Mouse (Mus musculus) ES-E14 (cell line): ENCODE measurements at regions not wholly inside any gene's neighbourhood (a gene's known extent, or its start where the extent isn't known, plus 50 kb on each side); places are given as distances from the start of the nearest gene placed in this dataset.

Experiments
- DNase-seq: peaks from one replicate; pipeline ENCODE4 v3.0.0-alpha.2; 2013; ENCODE audit warnings: low read depth, low spot score
- H3K27ac ChIP-seq: 2 replicates; pipeline ENCODE4 v1.5.1; 2012; ENCODE audit warnings: low read depth, mild to moderate bottlenecking, low read length, moderate library complexity, mixed read lengths; ENCODE audit not compliant: poor library complexity, insufficient read depth, severe bottlenecking
- H3K36me3 ChIP-seq: 2 replicates; pipeline ENCODE4 v1.6.1; 2012; ENCODE audit warnings: mild to moderate bottlenecking, low read length, moderate library complexity, mixed read lengths; ENCODE audit not compliant: control insufficient read depth, poor library complexity, insufficient read depth, severe bottlenecking
- H3K4me1 ChIP-seq, 2 experiments: fragments of 150-350 bp in 1 of 2; sonication (generic) in 1 of 2; 2 replicates each; pipeline ENCODE4 v1.6.1; 2012; ENCODE audit warnings: low read length in 2 of 2, mild to moderate bottlenecking in 1 of 2, mixed read lengths in 1 of 2; ENCODE audit not compliant: control insufficient read depth in 2 of 2, insufficient read depth in 2 of 2, poor library complexity in 1 of 2
- H3K4me3 ChIP-seq, 2 experiments: fragments of 150-350 bp in 1 of 2; sonication (generic) in 1 of 2; 2 replicates each; pipeline ENCODE4 v1.5.1; 2012; ENCODE audit warnings: low read length in 2 of 2, low read depth in 1 of 2, mild to moderate bottlenecking in 1 of 2, mixed read lengths in 1 of 2; ENCODE audit not compliant: insufficient read depth in 1 of 2, poor library complexity in 1 of 2, severe bottlenecking in 1 of 2
- H3K9ac ChIP-seq: 2 replicates; pipeline ENCODE4 v1.6.1; 2012; ENCODE audit warnings: low read depth, mild to moderate bottlenecking, low read length, mixed read lengths; ENCODE audit not compliant: poor library complexity, insufficient read depth, severe bottlenecking
- H3K9me3 ChIP-seq: fragments of 150-350 bp; sonication (generic); 2 replicates; pipeline ENCODE4 v1.6.1; 2012; ENCODE audit warnings: low read depth, mild to moderate bottlenecking, low read length; ENCODE audit not compliant: control insufficient read depth, insufficient read depth
- CHD2 ChIP-seq: IDR thresholded peaks from 2 replicates; pipeline ENCODE4 v1.6.1; 2014; ENCODE audit warnings: mild to moderate bottlenecking, low read depth, low read length, inconsistent platforms
- HCFC1 ChIP-seq: IDR thresholded peaks from 2 replicates; pipeline ENCODE4 v1.6.1; 2012; ENCODE audit warnings: low read length, inconsistent platforms, borderline replicate concordance; ENCODE audit not compliant: insufficient read depth
- MAFK ChIP-seq: IDR thresholded peaks from 2 replicates; pipeline ENCODE4 v1.6.1; 2014; ENCODE audit warnings: mild to moderate bottlenecking, low read depth, low read length, inconsistent platforms; ENCODE audit not compliant: insufficient read depth
- ZC3H11A ChIP-seq: IDR thresholded peaks from 2 replicates; pipeline ENCODE4 v1.6.1; 2012; ENCODE audit warnings: low read depth, mild to moderate bottlenecking, inconsistent platforms, low read length, borderline replicate concordance
- ZNF384 ChIP-seq: IDR thresholded peaks from 2 replicates; pipeline ENCODE4 v1.6.1; 2012; ENCODE audit warnings: low read depth, low read length, inconsistent platforms
- in situ Hi-C, 2 experiments: fragments of 600-800 bp; cut with MboI; formaldehyde crosslinking; loops; one replicate each; pipeline ENCODE4 v1.15.1; 2025; ENCODE audit warnings: low sequenced_read_pairs in 2 of 2, inconsistent platforms in 1 of 2; ENCODE audit not compliant: unreplicated experiment in 2 of 2

DNA sequence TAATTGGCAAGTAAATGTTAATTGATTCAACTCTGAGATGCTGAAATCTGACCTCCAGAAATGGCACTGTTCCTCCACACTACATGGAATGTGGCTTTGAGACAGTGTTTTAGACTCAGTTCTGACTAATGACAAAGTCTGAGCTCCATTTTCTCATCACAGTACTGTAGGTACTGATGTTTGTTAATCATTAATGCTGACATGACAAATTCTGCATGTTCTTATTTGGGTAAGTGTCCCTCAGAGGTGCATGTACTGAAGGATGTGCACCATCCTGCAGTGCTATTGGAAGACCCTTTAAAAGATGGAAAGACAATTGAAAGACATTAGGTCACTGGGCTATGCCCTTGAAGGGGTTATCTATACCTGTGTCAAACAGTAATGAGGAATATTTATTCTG lies 222.1 kb upstream of the Gmds start:
- H3K9ac ChIP-seq = no peak overlapping the region
- H3K9me3 ChIP-seq = no peaks in the 10 kb centered on the region
- no peaks in the 10 kb centered on the region for H3K4me1 ChIP-seq
- no peaks in the 10 kb centered on the region for H3K36me3 ChIP-seq
- in situ Hi-C loops = no loop called here
- peak; percentile 84 for TF ChIP-seq MAFK
- TF ChIP-seq ZC3H11A = no peak
- H3K27ac ChIP-seq = no peak overlapping the region
- no peak for DNase-seq
- H3K4me3 ChIP-seq = no peak overlapping the region

DNA sequence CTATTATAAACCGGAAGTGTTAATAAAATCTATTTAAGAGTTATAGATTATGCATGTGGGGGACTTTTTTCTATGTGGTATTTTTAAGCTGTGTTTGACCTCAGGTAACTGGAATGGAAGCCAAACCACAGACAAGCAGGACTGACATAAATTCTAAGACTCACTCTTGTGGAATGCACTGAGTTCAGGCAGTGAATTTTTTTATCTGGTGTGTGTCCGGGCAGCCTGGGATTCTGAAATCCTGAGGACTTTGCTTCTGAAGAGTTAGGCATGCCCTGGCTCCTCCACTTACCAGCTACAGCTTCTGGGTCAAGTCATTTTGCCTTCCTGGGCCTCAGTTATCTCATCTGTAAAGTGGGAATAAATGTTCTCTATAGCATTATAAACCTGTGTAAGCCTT lies 217.9 kb upstream of the Gmds start:
- H3K9me3 ChIP-seq = no peaks in the 10 kb centered on the region
- H3K27ac ChIP-seq = no peak overlapping the region
- H3K4me3 ChIP-seq = no peak overlapping the region
- in situ Hi-C loops = no loop called here
- H3K4me1 ChIP-seq = no peaks in the 10 kb centered on the region
- H3K36me3 ChIP-seq = no peaks in the 10 kb centered on the region
- DNase-seq = no peak
- no peak overlapping the region for H3K9ac ChIP-seq
- TF ChIP-seq CHD2 = no peak
- no peak for TF ChIP-seq HCFC1
- TF ChIP-seq ZNF384 = no peak
- no peak for TF ChIP-seq MAFK
- no peak for TF ChIP-seq ZC3H11A

DNA sequence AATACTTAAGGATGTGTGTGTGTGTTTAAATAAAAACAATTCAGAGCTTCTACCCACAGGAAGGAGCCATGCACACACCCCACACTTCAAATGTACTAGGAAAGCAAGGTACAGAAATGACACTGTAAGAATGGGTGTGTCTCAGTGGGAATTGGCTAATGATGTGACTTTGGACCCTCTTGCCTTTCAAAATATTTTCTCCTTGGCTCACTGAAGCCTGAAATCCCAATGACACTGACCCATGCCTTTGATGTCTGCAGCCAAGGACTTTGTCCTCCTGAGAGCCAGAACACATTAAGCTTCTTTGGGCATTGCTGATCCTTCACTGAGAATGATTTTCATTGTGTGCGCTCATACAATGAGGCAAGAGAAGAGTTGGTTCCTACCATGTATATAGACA lies 216.5 kb upstream of the Gmds start:
- Histone ChIP-seq H3K36me3 (no peaks in the 10 kb centered on the region), H3K9ac (no peak overlapping the region), H3K4me1 (no peaks in the 10 kb centered on the region), H3K9me3 (no peaks in the 10 kb centered on the region), H3K27ac (no peak overlapping the region), H3K4me3 (no peak overlapping the region)
- no peak for DNase-seq
- no peak for TF ChIP-seq CHD2
- in situ Hi-C loops = no loop called here

DNA sequence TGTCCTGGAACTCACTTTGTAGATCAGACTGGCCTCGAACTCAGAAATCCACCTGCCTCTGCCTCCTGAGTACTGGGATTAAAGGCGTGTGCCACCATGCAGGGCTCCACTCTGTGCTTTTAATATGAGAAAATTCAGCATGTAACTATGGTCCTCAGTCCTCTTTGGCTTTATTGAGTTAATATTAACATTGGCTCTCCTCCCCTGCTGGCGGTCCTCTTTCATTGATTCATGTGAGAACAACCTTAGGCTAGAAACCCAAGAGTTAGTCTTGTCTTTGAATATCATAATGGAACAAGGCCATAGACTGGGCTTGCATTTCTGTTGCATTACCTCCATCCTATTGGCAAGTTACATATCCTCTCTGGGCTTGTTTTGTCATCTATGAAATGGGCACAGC lies 216.1 kb upstream of the Gmds start:
- Histone ChIP-seq H3K9ac (no peak overlapping the region), H3K36me3 (no peaks in the 10 kb centered on the region), H3K27ac (no peak overlapping the region), H3K4me1 (no peaks in the 10 kb centered on the region), H3K9me3 (no peaks in the 10 kb centered on the region), H3K4me3 (no peak overlapping the region)
- in situ Hi-C loops = no loop called here
- no peak for DNase-seq
- TF ChIP-seq ZNF384 (no peak), CHD2 (no peak), HCFC1 (no peak), MAFK (no peak), ZC3H11A (no peak)

DNA sequence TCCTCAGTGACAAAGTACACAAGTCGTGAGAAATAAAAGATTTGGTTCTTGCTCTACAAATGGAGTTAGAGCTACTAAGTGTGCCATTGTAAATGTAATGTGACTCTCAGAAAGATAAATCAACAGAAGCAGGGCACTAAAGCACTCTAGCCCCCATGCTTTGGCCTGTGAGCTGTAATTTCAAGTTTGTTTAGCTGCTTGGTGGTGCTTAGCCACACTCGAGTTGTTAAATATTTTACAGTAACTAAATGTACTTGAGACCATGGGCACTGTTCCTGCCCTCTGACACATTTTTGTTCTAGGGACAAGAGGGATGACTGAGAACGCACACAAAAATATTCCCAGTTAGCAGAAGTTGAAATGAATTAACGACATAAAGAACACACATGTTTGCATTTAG lies 214.6 kb upstream of the Gmds start:
- no peaks in the 10 kb centered on the region for H3K4me1 ChIP-seq
- H3K27ac ChIP-seq = no peak overlapping the region
- no peak overlapping the region for H3K9ac ChIP-seq
- in situ Hi-C loops = no loop called here
- H3K4me3 ChIP-seq = no peak overlapping the region
- TF ChIP-seq MAFK (no peak), CHD2 (no peak)
- no peaks in the 10 kb centered on the region for H3K36me3 ChIP-seq
- no peaks in the 10 kb centered on the region for H3K9me3 ChIP-seq
- no peak for DNase-seq
